Mouse (Mus musculus) hindbrain, embryonic 12.5 days (tissue): ENCODE data around the gene Kcng3. TPM values are rescaled to one million over a fixed set of nuclear protein-coding genes. Genes with fewer than 3 reads are reported as not detected.

Source experiments
- ATAC-seq: fragments of 200-750 bp; cut with Nextera tagmentation; 2 replicates; pipeline ENCODE4 v1.8.0; 2017; ENCODE audit warnings: moderate TSS enrichment; ENCODE audit not compliant: low FRiP score
- H3K27ac ChIP-seq: fragments of 300-500 bp; sonication (generic); 2 replicates; pipeline ENCODE4 v1.5.1; 2016; ENCODE audit warnings: mild to moderate bottlenecking
- H3K27me3 ChIP-seq: fragments of 300-500 bp; sonication (generic); 2 replicates; pipeline ENCODE4 v1.6.1; 2016; ENCODE audit warnings: mild to moderate bottlenecking
- H3K36me3 ChIP-seq: fragments of 300-500 bp; sonication (generic); 2 replicates; pipeline ENCODE4 v1.6.1; 2016; ENCODE audit warnings: mild to moderate bottlenecking
- H3K4me1 ChIP-seq: fragments of 300-500 bp; sonication (generic); 2 replicates; pipeline ENCODE4 v1.6.1; 2016
- H3K4me2 ChIP-seq: fragments of 300-500 bp; sonication (generic); replicated peaks from 2 replicates; pipeline ENCODE4 v1.6.1; 2016; ENCODE audit warnings: mild to moderate bottlenecking
- H3K4me3 ChIP-seq: fragments of 300-500 bp; sonication (generic); 2 replicates; pipeline ENCODE4 v1.5.1; 2016; ENCODE audit warnings: mild to moderate bottlenecking
- H3K9ac ChIP-seq: fragments of 300-500 bp; sonication (generic); 2 replicates; pipeline ENCODE4 v1.6.1; 2016; ENCODE audit warnings: mild to moderate bottlenecking, moderate library complexity
- H3K9me3 ChIP-seq: fragments of 300-500 bp; sonication (generic); replicated peaks from 2 replicates; pipeline ENCODE4 v1.6.1; 2016; ENCODE audit warnings: mild to moderate bottlenecking
- WGBS: fragments of 180-500 bp; shearing (Covaris S2); methylation state at CpG from one replicate; pipeline ENCODE4 v1.1.7; 2016; 5-methylcytosine and 5-hydroxymethylcytosine counted together
- polyA plus RNA-seq: library from polyadenylated mRNA; unstranded; fragments of >200 nt; fragmentation: Nextera tagmentation; extraction: Ambion mirVana; gene quantifications from 2 replicates; pipeline ENCODE4 v1.2.1, GENCODE M21; 2016

The Kcng3 gene
- polyA plus RNA-seq, 1 experiment from 2014 or later = 0.14 TPM

GRCm38 (mm10) chr17:83600976-83601375 lies 30.7 kb downstream of the Kcng3 start:
- WGBS = 89% methylated on average over 12 of the region's 12 CpGs
- Histone ChIP-seq H3K4me3 (no peak overlapping the region), H3K9ac (no peak overlapping the region), H3K36me3 (no peaks in the 10 kb centered on the region), H3K4me1 (no peaks in the 10 kb centered on the region), H3K27ac (no peak overlapping the region), H3K9me3 (no peaks in the 10 kb centered on the region), H3K4me2 (no peak overlapping the region), H3K27me3 (no peaks in the 10 kb centered on the region)
- ATAC-seq = no peak

- ATAC-seq = no peak
- no peak overlapping the region for H3K4me2 ChIP-seq
- H3K4me3 ChIP-seq = no peak overlapping the region
- H3K4me1 ChIP-seq = no peaks in the 10 kb centered on the region
- no peaks in the 10 kb centered on the region for H3K9me3 ChIP-seq
- no peaks in the 10 kb centered on the region for H3K36me3 ChIP-seq
- no peak overlapping the region for H3K9ac ChIP-seq
- no peak overlapping the region for H3K27ac ChIP-seq
- 86% methylated on average over 7 of the region's 7 CpGs for WGBS
- no peaks in the 10 kb centered on the region for H3K27me3 ChIP-seq
Measured at GRCm38 (mm10) chr17:83595966-83596365, 35.7 kb downstream of the Kcng3 start.

GRCm38 (mm10) chr17:83594526-83594925 lies 37.2 kb downstream of the Kcng3 start:
- no peak for ATAC-seq
- H3K27me3 ChIP-seq = no peaks in the 10 kb centered on the region
- WGBS = 82% methylated on average over 8 of the region's 8 CpGs

GRCm38 (mm10) chr17:83593396-83593795 lies 38.3 kb downstream of the Kcng3 start:
- Histone ChIP-seq H3K4me1 (no peaks in the 10 kb centered on the region), H3K27me3 (no peaks in the 10 kb centered on the region), H3K36me3 (no peaks in the 10 kb centered on the region), H3K27ac (no peak overlapping the region), H3K9me3 (0 out of 2 replicates have a peak, but pooled peaks cover 3% of the 10 kb centered on the region), H3K4me3 (no peak overlapping the region), H3K4me2 (no peak overlapping the region), H3K9ac (no peak overlapping the region)
- 91% methylated on average over 10 of the region's 10 CpGs for WGBS
- ATAC-seq = no peak

More at GRCm38 (mm10) chr17:83594526-83594925, 37.2 kb downstream of the Kcng3 start:
- Histone ChIP-seq H3K9ac (no peak overlapping the region), H3K4me1 (no peaks in the 10 kb centered on the region), H3K36me3 (no peaks in the 10 kb centered on the region), H3K4me3 (no peak overlapping the region), H3K9me3 (no peaks in the 10 kb centered on the region), H3K27ac (no peak overlapping the region), H3K4me2 (no peak overlapping the region)

GRCm38 (mm10) chr17:83588663-83589341 lies 42.9 kb downstream of the Kcng3 start:
- 83% methylated on average over 6 of the region's 6 CpGs for WGBS
- Histone ChIP-seq H3K27ac (no peak overlapping the region), H3K4me3 (no peak overlapping the region), H3K4me1 (no peaks in the 10 kb centered on the region), H3K27me3 (no peaks in the 10 kb centered on the region), H3K4me2 (no peak overlapping the region), H3K9me3 (0 out of 2 replicates have a peak, but pooled peaks cover 3% of the 10 kb centered on the region), H3K9ac (no peak overlapping the region), H3K36me3 (no peaks in the 10 kb centered on the region)
- no peak for ATAC-seq

GRCm38 (mm10) chr17:83587731-83588130 lies 44.0 kb downstream of the Kcng3 start:
- H3K27me3 ChIP-seq = no peaks in the 10 kb centered on the region
- no peak overlapping the region for H3K27ac ChIP-seq
- no peak for ATAC-seq
- H3K9ac ChIP-seq = no peak overlapping the region
- H3K9me3 ChIP-seq = 0 out of 2 replicates have a peak, but pooled peaks cover 3% of the 10 kb centered on the region
- H3K36me3 ChIP-seq = no peaks in the 10 kb centered on the region
- no peak overlapping the region for H3K4me3 ChIP-seq
- no peak overlapping the region for H3K4me2 ChIP-seq
- whole genome bisulfite sequencing = 91% methylated on average over 8 of the region's 8 CpGs
- H3K4me1 ChIP-seq = no peaks in the 10 kb centered on the region

GRCm38 (mm10) chr17:83582585-83582984 lies 49.1 kb downstream of the Kcng3 start:
- ATAC-seq = no peak
- no peaks in the 10 kb centered on the region for H3K4me1 ChIP-seq
- no peaks in the 10 kb centered on the region for H3K27me3 ChIP-seq
- no peaks in the 10 kb centered on the region for H3K9me3 ChIP-seq
- H3K36me3 ChIP-seq = no peaks in the 10 kb centered on the region
- 68% methylated on average over 2 of the region's 2 CpGs for WGBS
- no peak overlapping the region for H3K27ac ChIP-seq
- no peak overlapping the region for H3K4me2 ChIP-seq
- H3K4me3 ChIP-seq = no peak overlapping the region
- H3K9ac ChIP-seq = no peak overlapping the region

GRCm38 (mm10) chr17:83580734-83581133 lies 51.0 kb downstream of the Kcng3 start:
- 93% methylated on average over 5 of the region's 5 CpGs for WGBS
- no peaks in the 10 kb centered on the region for H3K27me3 ChIP-seq
- no peaks in the 10 kb centered on the region for H3K9me3 ChIP-seq
- no peak overlapping the region for H3K27ac ChIP-seq
- no peak overlapping the region for H3K4me3 ChIP-seq
- H3K9ac ChIP-seq = no peak overlapping the region
- H3K36me3 ChIP-seq = no peaks in the 10 kb centered on the region
- no peaks in the 10 kb centered on the region for H3K4me1 ChIP-seq
- H3K4me2 ChIP-seq = no peak overlapping the region
- ATAC-seq = no peak

- no peak overlapping the region for H3K4me3 ChIP-seq
- WGBS = 95% methylated on average over 11 of the region's 11 CpGs
- H3K4me1 ChIP-seq = no peaks in the 10 kb centered on the region
- H3K9me3 ChIP-seq = no peaks in the 10 kb centered on the region
- ATAC-seq = no peak
- H3K9ac ChIP-seq = no peak overlapping the region
- H3K27me3 ChIP-seq = no peaks in the 10 kb centered on the region
- no peaks in the 10 kb centered on the region for H3K36me3 ChIP-seq
- no peak overlapping the region for H3K27ac ChIP-seq
- no peak overlapping the region for H3K4me2 ChIP-seq
Measured at GRCm38 (mm10) chr17:83576810-83577371, 54.8 kb downstream of the Kcng3 start.

- Histone ChIP-seq H3K9ac (no peak overlapping the region), H3K27ac (no peak overlapping the region), H3K9me3 (no peaks in the 10 kb centered on the region), H3K4me2 (no peak overlapping the region), H3K4me1 (no peaks in the 10 kb centered on the region), H3K27me3 (no peaks in the 10 kb centered on the region), H3K4me3 (no peak overlapping the region), H3K36me3 (no peaks in the 10 kb centered on the region)
- 94% methylated on average over 8 of the region's 8 CpGs for WGBS
- no peak for ATAC-seq
Measured at GRCm38 (mm10) chr17:83574615-83575014, 57.1 kb downstream of the Kcng3 start.

- no peak for ATAC-seq
- Histone ChIP-seq H3K4me1 (no peaks in the 10 kb centered on the region), H3K27me3 (no peaks in the 10 kb centered on the region), H3K36me3 (no peaks in the 10 kb centered on the region), H3K4me3 (no peak overlapping the region), H3K9me3 (no peaks in the 10 kb centered on the region), H3K4me2 (no peak overlapping the region), H3K9ac (no peak overlapping the region), H3K27ac (no peak overlapping the region)
- WGBS = 65% methylated on average over 6 of the region's 6 CpGs
Measured at GRCm38 (mm10) chr17:83573128-83573527, 58.6 kb downstream of the Kcng3 start.

- no peak overlapping the region for H3K9ac ChIP-seq
- no peak for ATAC-seq
- no peak overlapping the region for H3K27ac ChIP-seq
- no peak overlapping the region for H3K4me2 ChIP-seq
- no peaks in the 10 kb centered on the region for H3K36me3 ChIP-seq
- 46% methylated on average over 4 of the region's 4 CpGs for WGBS
- no peaks in the 10 kb centered on the region for H3K9me3 ChIP-seq
- H3K4me1 ChIP-seq = no peaks in the 10 kb centered on the region
- no peaks in the 10 kb centered on the region for H3K27me3 ChIP-seq
- H3K4me3 ChIP-seq = no peak overlapping the region
Measured at GRCm38 (mm10) chr17:83572366-83572765, 59.3 kb downstream of the Kcng3 start.

GRCm38 (mm10) chr17:83567375-83567774 lies 64.3 kb downstream of the Kcng3 start:
- no peaks in the 10 kb centered on the region for H3K9me3 ChIP-seq
- no peaks in the 10 kb centered on the region for H3K36me3 ChIP-seq
- no peak overlapping the region for H3K4me2 ChIP-seq
- ATAC-seq = no peak
- WGBS = 22% methylated on average over 8 of the region's 8 CpGs
- H3K27me3 ChIP-seq = no peaks in the 10 kb centered on the region
- H3K4me3 ChIP-seq = no peak overlapping the region
- H3K4me1 ChIP-seq = peaks cover 12% of the 10 kb centered on the region
- H3K9ac ChIP-seq = no peak overlapping the region
- no peak overlapping the region for H3K27ac ChIP-seq
